Mouse (Mus musculus): ENCODE data around the gene Dcst2. TPM values are rescaled to one million over a fixed set of nuclear protein-coding genes. Genes with fewer than 3 reads are reported as not detected.
A peak's percentile ranks its signal among the peaks of the same experiment; 100 is the strongest.

Dcst2 gene
- polyA plus RNA-seq, 1 experiment from 2014 or later = 0.23 TPM

DNA sequence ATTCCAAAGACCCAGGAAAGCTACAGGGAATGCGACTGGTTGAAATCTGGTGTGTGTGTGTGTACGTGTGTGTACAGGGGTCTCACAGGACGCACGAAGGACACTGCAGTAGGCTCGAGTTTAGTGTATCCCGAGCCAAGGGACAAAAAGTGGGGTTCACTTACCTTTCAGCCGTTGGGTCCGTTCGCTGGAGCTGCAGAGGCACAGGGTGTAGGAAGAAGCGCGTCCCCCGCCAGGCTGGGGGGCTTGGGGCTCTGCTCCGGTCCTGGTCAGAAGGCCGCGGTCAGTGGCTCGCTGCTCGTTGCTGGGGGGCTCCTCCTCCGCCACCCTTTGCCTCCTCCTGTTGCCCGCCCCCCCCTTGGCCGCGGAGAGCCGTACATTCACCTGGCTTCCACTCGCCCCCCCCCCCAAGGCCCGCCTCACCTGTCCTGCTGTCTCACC is 31.1 kb downstream of the Dcst2 start:
- 0 out of 2 replicates have a peak, but pooled peaks cover 3% of the 10 kb centered on the region for H3K27me3 ChIP-seq
- H3K4me2 ChIP-seq = peak overlapping the region; percentile 98
- no peak for ATAC-seq (ENCODE audit: insufficient number of reproducible peaks, low FRiP score, low TSS enrichment, low read depth)
- peaks cover 74% of the 10 kb centered on the region for H3K4me1 ChIP-seq
- under 1% methylated on average over 17 of the region's 24 CpGs for whole genome bisulfite sequencing
- H3K9me3 ChIP-seq = no peaks in the 10 kb centered on the region
- H3K36me3 ChIP-seq = no peaks in the 10 kb centered on the region
- peak overlapping the region; percentile 55 for H3K9ac ChIP-seq
- H3K27ac ChIP-seq = peak overlapping the region; percentile 79
- H3K4me3 ChIP-seq = peak overlapping the region; percentile 57

DNA sequence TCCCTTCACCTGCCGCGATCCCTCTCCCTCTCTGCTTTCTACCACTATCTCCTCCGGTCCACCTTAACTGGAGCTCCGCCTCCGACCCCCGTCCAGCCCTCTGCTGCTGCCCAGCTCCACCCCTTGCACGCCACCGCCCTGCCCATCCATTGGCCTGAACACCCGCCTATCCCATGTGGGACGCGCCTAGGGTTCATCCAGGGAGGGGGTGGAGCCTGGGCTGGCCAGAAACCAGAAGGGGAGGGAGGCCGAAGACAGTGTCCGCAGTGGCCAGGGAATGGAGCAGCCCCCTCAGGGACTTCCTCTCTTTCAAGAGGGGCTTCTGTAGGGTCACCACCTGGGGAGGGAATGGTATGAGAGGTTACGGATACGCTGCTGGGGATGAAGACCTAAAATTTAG is 31.8 kb downstream of the Dcst2 start:
- Histone ChIP-seq H3K4me2 (peak overlapping the region; percentile 98), H3K9me3 (no peaks in the 10 kb centered on the region), H3K4me1 (peaks cover 67% of the 10 kb centered on the region), H3K27ac (peak overlapping the region; percentile 92), H3K36me3 (no peaks in the 10 kb centered on the region), H3K27me3 (0 out of 2 replicates have a peak, but pooled peaks cover 3% of the 10 kb centered on the region), H3K4me3 (peak overlapping the region; percentile 57), H3K9ac (peak overlapping the region; percentile 41)
- ATAC-seq (ENCODE audit: insufficient number of reproducible peaks, low FRiP score, low TSS enrichment, low read depth) = peak; percentile 94
- WGBS = 0% methylated on average over 15 of the region's 15 CpGs

DNA sequence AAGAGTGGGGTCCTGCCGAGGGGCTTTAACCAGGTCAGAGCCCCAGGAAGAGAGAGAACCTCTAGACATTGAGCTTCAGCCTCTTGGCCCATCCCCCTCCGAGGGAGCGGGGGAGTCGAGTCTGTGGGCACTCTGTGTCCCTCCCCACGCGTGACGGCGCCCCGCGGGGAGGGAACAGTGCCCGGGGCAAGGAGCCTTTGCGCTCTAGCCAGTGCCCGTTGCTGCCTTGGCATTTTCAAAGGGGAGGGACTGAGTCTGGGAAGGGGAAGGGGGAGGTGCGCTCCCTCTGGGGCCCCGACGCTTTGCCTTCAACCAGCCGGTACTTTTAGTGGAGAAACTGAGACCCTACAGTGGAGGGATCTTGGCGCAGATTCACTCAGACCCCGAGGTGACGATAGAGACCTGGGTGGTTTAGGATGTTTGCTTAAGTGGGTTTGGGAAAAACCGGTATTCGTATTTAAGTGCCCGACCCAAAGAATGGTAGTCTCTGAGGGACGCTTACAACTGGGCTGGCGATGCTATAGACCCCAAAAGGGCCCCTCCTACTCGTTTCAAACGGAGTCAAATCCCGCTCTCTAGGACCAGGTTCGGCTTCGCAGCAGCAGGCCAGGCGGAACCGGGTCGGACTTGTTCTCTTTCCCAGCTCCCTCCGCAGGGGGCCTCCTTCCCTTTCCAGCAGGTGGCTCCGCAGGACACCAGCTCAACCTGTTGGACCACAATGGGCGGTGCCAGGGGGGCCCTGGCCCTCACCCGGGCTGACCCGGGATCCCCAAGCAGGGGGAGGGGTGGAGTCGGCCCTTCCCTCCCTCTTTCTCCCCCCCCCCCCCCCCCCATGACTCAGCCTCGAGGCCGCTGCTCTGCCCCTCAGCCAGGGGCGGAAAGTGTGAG is 32.5 kb downstream of the Dcst2 start, which contains the start of gene Zbtb7b:
Gene Zbtb7b, minus strand, starts transcription at position 771 of the 888 bp plus-strand sequence.
- Histone ChIP-seq H3K27ac (peak within 1 kb of the TSS; percentile 92), H3K27me3 (0 out of 2 replicates have a peak, but pooled peaks cover 3% of the 10 kb centered on the region), H3K9me3 (no peaks in the 10 kb centered on the region), H3K36me3 (no peaks in the 10 kb centered on the region), H3K4me3 (peak within 1 kb of the TSS; percentile 57), H3K9ac (peak within 1 kb of the TSS; percentile 41), H3K4me1 (peaks cover 66% of the 10 kb centered on the region), H3K4me2 (peak within 1 kb of the TSS; percentile 98)
- under 1% methylated on average over 35 of the region's 42 CpGs for WGBS
- ATAC-seq (ENCODE audit: insufficient number of reproducible peaks, low FRiP score, low TSS enrichment, low read depth) = peak; percentile 37

DNA sequence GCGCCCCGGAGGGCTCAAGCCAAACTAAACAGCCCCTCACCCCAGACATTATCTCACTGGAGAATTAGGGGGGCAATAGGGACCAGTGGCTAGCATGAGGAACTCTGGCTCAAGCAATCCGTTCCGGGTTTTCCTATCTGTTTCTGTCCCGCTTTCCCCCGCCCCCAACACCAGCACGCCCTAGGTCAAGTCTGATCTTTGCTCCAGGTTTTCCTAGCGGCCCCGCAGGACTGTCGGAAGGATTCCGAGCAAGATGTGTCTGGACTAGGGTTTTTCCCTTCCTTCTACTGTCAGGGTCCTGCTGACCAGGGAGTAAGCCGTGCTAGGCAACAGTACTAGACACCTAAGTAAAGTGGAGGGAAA is 33.1 kb downstream of the Dcst2 start:
- Histone ChIP-seq H3K27ac (peak overlapping the region; percentile 92), H3K36me3 (no peaks in the 10 kb centered on the region), H3K27me3 (0 out of 2 replicates have a peak, but pooled peaks cover 3% of the 10 kb centered on the region), H3K4me1 (peaks cover 66% of the 10 kb centered on the region), H3K9ac (no peak overlapping the region), H3K9me3 (no peaks in the 10 kb centered on the region), H3K4me2 (peak overlapping the region; percentile 98), H3K4me3 (peak overlapping the region; percentile 57)
- 2% methylated on average over 11 of the region's 12 CpGs for WGBS
- peak; percentile 9; the same call in 1 of the 2 replicates for ATAC-seq (ENCODE audit: insufficient number of reproducible peaks, low FRiP score, low TSS enrichment, low read depth)

DNA sequence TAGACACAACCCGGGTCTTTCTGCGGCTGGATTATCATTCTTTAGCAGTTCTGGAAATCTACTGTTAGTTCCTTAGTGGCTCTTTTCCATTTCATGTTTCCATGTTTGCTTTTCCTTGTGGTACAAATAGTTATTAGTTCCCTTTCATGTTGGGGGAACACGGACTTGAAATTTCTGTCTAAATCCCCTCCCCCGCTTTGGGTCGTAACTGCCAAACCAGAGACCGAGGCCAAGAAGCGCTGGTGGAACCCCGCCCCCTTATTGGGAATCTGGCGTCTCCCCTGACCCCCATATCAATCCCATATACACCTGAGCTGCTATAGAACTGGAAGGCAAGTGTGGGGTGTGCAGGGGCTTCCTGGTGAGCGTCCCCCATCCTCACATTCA is 33.6 kb downstream of the Dcst2 start:
- Histone ChIP-seq H3K9ac (no peak overlapping the region), H3K4me2 (peak overlapping the region; percentile 98), H3K4me1 (peaks cover 61% of the 10 kb centered on the region), H3K9me3 (no peaks in the 10 kb centered on the region), H3K27me3 (0 out of 2 replicates have a peak, but pooled peaks cover 3% of the 10 kb centered on the region), H3K36me3 (no peaks in the 10 kb centered on the region), H3K4me3 (peak overlapping the region; percentile 57), H3K27ac (peak overlapping the region; percentile 92)
- ATAC-seq (ENCODE audit: insufficient number of reproducible peaks, low FRiP score, low TSS enrichment, low read depth) = no peak
- 5% methylated on average over 10 of the region's 10 CpGs for WGBS

DNA sequence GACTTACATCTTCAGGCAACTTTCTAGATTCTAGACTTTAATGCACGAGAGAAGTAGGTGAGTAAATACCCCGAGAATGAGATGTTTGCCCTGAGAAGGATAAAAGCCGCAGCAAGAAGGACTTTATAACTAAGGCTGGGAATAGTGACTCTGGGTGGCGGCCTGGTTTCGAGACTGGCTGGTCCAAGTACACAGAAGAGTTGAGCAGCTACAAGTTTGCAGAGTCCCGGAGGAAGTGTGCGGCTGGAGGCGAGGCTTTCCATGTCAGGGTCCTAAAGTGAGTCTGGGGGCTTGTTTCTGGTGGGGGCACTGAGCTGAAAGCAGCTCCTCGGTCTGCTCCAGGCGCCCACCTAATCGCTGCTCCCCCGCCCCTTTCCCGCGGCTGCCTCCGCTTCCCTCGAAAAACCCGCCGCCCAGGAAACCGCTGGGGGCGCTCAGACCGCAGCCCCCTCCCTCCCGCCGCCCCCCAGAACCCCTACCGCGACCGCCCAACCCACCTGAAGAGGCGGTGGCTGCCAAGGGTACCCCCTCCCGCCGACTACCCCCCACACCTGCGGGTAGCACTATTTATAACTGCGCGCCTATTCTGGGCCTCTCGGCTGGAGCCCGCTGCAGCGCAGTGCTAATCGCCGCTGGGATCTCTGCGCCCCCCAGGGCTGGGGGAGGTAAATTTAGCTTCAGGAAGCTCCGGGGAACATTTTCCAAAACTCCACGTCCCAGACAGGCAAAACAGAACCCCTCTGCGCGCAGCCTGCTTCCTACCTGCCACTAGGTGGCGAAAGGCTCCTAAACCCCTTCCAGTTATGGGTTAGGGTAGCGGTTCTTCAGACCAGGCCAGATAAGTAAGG is 34.3 kb downstream of the Dcst2 start:
- 0 out of 2 replicates have a peak, but pooled peaks cover 3% of the 10 kb centered on the region for H3K27me3 ChIP-seq
- no peaks in the 10 kb centered on the region for H3K9me3 ChIP-seq
- H3K36me3 ChIP-seq = no peaks in the 10 kb centered on the region
- under 1% methylated on average over 44 of the region's 44 CpGs for WGBS
- peak overlapping the region; percentile 92 for H3K27ac ChIP-seq
- peak overlapping the region; percentile 98 for H3K4me2 ChIP-seq
- H3K4me1 ChIP-seq = peaks cover 55% of the 10 kb centered on the region
- H3K4me3 ChIP-seq = peak overlapping the region; percentile 57
- peak; percentile 7; the same call in 1 of the 2 replicates for ATAC-seq (ENCODE audit: insufficient number of reproducible peaks, low FRiP score, low TSS enrichment, low read depth)
- peak overlapping the region; percentile 57 for H3K9ac ChIP-seq

DNA sequence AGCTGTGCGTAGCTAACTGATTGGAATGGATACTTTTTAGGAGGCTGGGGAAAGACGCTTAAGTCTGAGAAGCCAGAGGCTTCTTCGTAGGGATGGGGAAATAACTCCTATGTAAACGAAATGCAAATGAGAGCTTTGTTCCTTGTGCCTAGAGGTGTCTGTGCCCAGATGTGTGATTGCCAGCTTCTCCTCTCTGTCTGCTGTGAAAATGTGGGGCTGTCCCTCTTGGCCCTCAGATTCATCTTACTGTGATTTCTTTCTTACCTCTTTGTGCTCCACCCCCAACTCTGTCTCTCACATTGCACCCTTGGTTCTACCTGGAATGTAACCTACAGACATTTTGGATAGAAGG is 34.9 kb downstream of the Dcst2 start:
- 0% methylated on average over 4 of the region's 4 CpGs for WGBS
- Histone ChIP-seq H3K9ac (peak overlapping the region; percentile 57), H3K4me2 (peak overlapping the region; percentile 98), H3K27ac (peak overlapping the region; percentile 92), H3K9me3 (no peaks in the 10 kb centered on the region), H3K36me3 (peaks cover 2% of the 10 kb centered on the region; the same call in 1 of the 2 replicates), H3K4me3 (peak overlapping the region; percentile 57), H3K4me1 (peaks cover 49% of the 10 kb centered on the region), H3K27me3 (0 out of 2 replicates have a peak, but pooled peaks cover 2% of the 10 kb centered on the region)
- no peak for ATAC-seq (ENCODE audit: insufficient number of reproducible peaks, low FRiP score, low TSS enrichment, low read depth)

DNA sequence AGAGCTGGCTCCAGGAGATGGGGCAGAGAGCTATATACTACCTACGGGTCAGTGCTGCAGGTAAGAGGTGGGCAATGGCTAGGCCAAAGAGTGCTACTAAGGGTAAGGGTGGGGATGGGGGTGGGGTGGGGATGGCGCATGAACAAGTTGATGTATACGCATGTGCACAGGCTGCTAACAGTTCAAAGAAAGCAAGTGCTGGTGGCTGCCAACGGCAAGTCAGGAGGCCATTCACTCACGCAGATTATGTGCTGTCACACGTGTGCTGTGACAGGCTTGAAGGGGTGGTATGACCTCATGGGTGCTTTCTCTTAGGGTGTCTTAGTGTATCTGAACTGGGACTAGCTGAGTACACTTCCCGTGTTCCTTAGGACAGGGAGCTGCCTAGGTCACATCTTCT is 39.6 kb downstream of the Dcst2 start:
- Histone ChIP-seq H3K9me3 (no peaks in the 10 kb centered on the region), H3K27me3 (no peaks in the 10 kb centered on the region), H3K9ac (no peak overlapping the region), H3K36me3 (peaks cover 43% of the 10 kb centered on the region), H3K4me2 (no peak overlapping the region), H3K27ac (no peak overlapping the region), H3K4me3 (no peak overlapping the region), H3K4me1 (peaks cover 7% of the 10 kb centered on the region)
- WGBS = 86% methylated on average over 7 of the region's 7 CpGs
- no peak for ATAC-seq (ENCODE audit: insufficient number of reproducible peaks, low FRiP score, low TSS enrichment, low read depth)

DNA sequence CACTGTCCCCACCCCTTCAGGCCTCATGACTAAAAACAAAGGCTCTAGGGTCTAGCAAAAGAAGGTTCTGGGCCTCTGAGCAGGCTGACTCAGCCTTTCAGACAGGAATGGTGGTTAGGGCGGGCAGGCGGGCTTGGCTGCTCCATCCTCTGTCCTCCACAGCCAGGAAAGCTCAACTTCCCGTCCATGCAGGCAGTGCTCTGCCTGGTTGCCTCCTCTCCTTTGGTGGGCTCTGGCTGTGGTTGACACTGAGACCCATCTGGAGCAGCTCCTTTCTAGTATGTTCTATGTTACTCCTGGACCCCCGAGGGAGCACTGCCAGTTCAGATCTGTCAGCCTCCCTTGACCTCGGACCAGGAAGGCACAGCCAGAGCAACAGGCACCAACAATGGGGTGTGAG is 40.9 kb downstream of the Dcst2 start, which contains the start of gene Lenep:
Gene Lenep, minus strand, starts transcription at position 101 of the 400 bp plus-strand sequence.
- 82% methylated on average over 5 of the region's 5 CpGs for WGBS
- no peak for ATAC-seq (ENCODE audit: insufficient number of reproducible peaks, low FRiP score, low TSS enrichment, low read depth)
- Histone ChIP-seq H3K4me3 (no peak within 1 kb of the TSS), H3K4me1 (no peaks in the 10 kb centered on the region), H3K36me3 (peaks cover 50% of the 10 kb centered on the region), H3K27me3 (no peaks in the 10 kb centered on the region), H3K9ac (no peak within 1 kb of the TSS), H3K27ac (no peak within 1 kb of the TSS), H3K4me2 (no peak within 1 kb of the TSS), H3K9me3 (no peaks in the 10 kb centered on the region)

DNA sequence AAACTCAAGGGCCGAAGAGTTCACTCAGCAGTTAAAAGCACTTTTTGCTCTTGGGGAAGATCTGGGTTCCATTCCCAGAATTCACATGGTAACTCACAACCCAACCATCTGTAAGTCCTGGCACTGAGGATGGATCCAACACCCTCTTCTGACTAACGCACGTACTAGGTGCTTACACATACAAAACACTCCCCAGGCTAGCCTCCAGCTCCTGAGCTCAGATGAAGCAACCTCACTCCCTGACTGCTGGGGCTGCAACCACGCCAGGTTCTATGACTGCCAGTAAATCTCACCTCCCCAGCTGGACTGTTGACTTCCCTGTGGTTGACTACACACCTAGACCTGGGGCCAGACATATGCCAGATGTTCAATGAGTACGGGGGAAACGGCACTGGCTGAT is 45.1 kb downstream of the Dcst2 start:
- peaks cover 55% of the 10 kb centered on the region for H3K36me3 ChIP-seq
- H3K27ac ChIP-seq = no peak overlapping the region
- H3K9me3 ChIP-seq = no peaks in the 10 kb centered on the region
- no peak overlapping the region for H3K4me3 ChIP-seq
- H3K4me2 ChIP-seq = no peak overlapping the region
- no peak for ATAC-seq (ENCODE audit: insufficient number of reproducible peaks, low FRiP score, low TSS enrichment, low read depth)
- no peaks in the 10 kb centered on the region for H3K27me3 ChIP-seq
- peaks cover 7% of the 10 kb centered on the region for H3K4me1 ChIP-seq
- no peak overlapping the region for H3K9ac ChIP-seq
- 84% methylated on average over 6 of the region's 6 CpGs for WGBS

DNA sequence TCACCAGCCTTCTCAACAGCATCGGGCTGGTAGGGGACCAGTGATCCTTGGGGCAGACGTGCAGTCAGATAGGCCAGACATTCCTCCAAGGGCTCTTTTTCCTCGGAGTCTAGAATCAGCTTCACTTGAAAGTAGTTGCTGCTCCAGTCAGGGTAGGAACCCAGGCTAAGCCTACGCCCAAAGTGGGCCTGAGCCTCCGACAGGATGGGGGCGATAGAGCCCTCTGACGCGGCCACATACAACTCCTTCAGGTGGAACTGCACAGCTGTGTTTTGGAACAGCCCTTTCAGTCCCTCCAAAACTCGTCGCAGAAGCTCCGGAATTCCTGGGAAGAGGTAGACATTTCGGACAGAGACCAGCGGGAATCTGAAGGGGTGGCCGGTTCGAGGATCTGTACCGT is 46.7 kb downstream of the Dcst2 start:
- Histone ChIP-seq H3K4me1 (peaks cover 7% of the 10 kb centered on the region), H3K4me3 (no peak overlapping the region), H3K4me2 (no peak overlapping the region), H3K27ac (no peak overlapping the region), H3K9me3 (no peaks in the 10 kb centered on the region), H3K9ac (no peak overlapping the region), H3K27me3 (no peaks in the 10 kb centered on the region), H3K36me3 (peaks cover 41% of the 10 kb centered on the region)
- ATAC-seq (ENCODE audit: insufficient number of reproducible peaks, low FRiP score, low TSS enrichment, low read depth) = no peak
- 63% methylated on average over 16 of the region's 16 CpGs for WGBS
